Mouse (Mus musculus) limb, embryonic 14.5 days (tissue): ENCODE data around the gene Fmnl1. TPM values are rescaled to one million over a fixed set of nuclear protein-coding genes. Genes with fewer than 3 reads are reported as not detected.

Experiments
- ATAC-seq: fragments of 200-750 bp; cut with Nextera tagmentation; 2 replicates; pipeline ENCODE4 v1.8.0; 2017; ENCODE audit warnings: low read depth, moderate number of reproducible peaks, moderate TSS enrichment; ENCODE audit not compliant: low FRiP score
- DNase-seq: peaks from one replicate; pipeline ENCODE4 v3.0.0-alpha.2; 2015; ENCODE audit warnings: low spot score
- H3K27ac ChIP-seq: fragments of 300-500 bp; sonication (generic); replicated peaks from 2 replicates; pipeline ENCODE4 v1.5.1; 2014; ENCODE audit warnings: low read depth, mild to moderate bottlenecking, low read length, moderate library complexity, mixed read lengths
- H3K27me3 ChIP-seq: fragments of 300-500 bp; sonication (generic); 2 replicates; pipeline ENCODE4 v1.6.1; 2014; ENCODE audit warnings: low read length, mixed read lengths; ENCODE audit not compliant: control insufficient read depth, insufficient read depth
- H3K36me3 ChIP-seq: fragments of 300-500 bp; sonication (generic); 2 replicates; pipeline ENCODE4 v1.6.1; 2014; ENCODE audit warnings: mild to moderate bottlenecking, low read length, moderate library complexity, mixed read lengths; ENCODE audit not compliant: control insufficient read depth, insufficient read depth
- H3K4me1 ChIP-seq: fragments of 300-500 bp; sonication (generic); 2 replicates; pipeline ENCODE4 v1.6.1; 2014; ENCODE audit warnings: antibody characterized with exemption, low read length, mixed read lengths; ENCODE audit not compliant: control insufficient read depth, insufficient read depth
- H3K4me2 ChIP-seq: fragments of 300-500 bp; sonication (generic); replicated peaks from 2 replicates; pipeline ENCODE4 v1.6.1; 2014; ENCODE audit warnings: low read depth, mild to moderate bottlenecking, low read length, moderate library complexity; ENCODE audit not compliant: severe bottlenecking
- H3K4me3 ChIP-seq: fragments of 300-500 bp; sonication (generic); replicated peaks from 2 replicates; pipeline ENCODE4 v1.5.1; 2014; ENCODE audit warnings: low read length
- H3K9ac ChIP-seq: fragments of 300-500 bp; sonication (generic); 2 replicates; pipeline ENCODE4 v1.6.1; 2014; ENCODE audit warnings: mild to moderate bottlenecking, low read depth, low read length, moderate library complexity; ENCODE audit not compliant: severe bottlenecking
- H3K9me3 ChIP-seq: fragments of 300-500 bp; sonication (generic); 2 replicates; pipeline ENCODE4 v1.6.1; 2016; ENCODE audit warnings: low read length; ENCODE audit not compliant: control insufficient read depth
- POLR2A ChIP-seq: fragments of 200-500 bp; IDR thresholded peaks from 2 replicates; pipeline ENCODE4 v1.8.0; 2012; ENCODE audit warnings: inconsistent platforms, mild to moderate bottlenecking, moderate library complexity, borderline replicate concordance; ENCODE audit not compliant: insufficient read depth, insufficient read length; ENCODE audit errors: extremely low read depth
- WGBS: fragments of 180-500 bp; shearing (Covaris S2); extraction: QIAGEN DNeasy Blood & Tissue Kit; methylation state at CpG from one replicate; pipeline ENCODE4 v1.1.7; 2014; 5-methylcytosine and 5-hydroxymethylcytosine counted together
- polyA plus RNA-seq, 2 experiments: library from polyadenylated mRNA; depleted of rRNA in 1 of 2; stranded (reverse) in 1 of 2; unstranded in 1 of 2; fragments of >200 nt; fragmentation: Nextera tagmentation in 1 of 2; extraction: Ambion mirVana in 1 of 2; gene quantifications; 2 replicates each; pipeline versions ENCODE4 v1.2.1 to v1.2.3; 2012 to 2014

The Fmnl1 gene
- polyA plus RNA-seq, 2 experiments = 2.6 to 3.8 TPM

DNA sequence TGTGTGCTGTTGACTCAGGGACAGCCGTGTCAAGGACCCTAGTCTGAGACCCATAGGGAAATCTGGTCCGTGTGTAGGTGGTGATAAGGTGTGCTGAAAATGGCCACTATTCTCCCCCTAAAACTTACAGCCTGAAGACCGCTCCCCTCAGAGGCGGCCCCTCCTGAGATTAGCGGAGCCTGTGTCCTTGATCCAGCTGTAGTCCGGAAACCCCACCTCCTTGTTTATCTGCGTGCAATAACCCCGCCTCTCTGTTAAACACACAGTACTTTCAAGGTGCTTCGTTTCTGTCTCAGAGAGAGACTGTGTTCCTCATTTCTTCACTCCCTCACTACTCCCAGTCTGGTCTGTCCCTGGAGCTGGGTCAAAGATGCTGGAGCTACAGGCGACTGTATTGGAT lies 6.5 kb upstream of the Fmnl1 start:
- no peak for ATAC-seq
- Histone ChIP-seq H3K27ac (no peak overlapping the region), H3K4me3 (no peak overlapping the region), H3K4me1 (peaks cover 3% of the 10 kb centered on the region; the same call in 1 of the 2 replicates), H3K9me3 (no peaks in the 10 kb centered on the region), H3K9ac (no peak overlapping the region), H3K4me2 (no peak overlapping the region), H3K36me3 (no peaks in the 10 kb centered on the region), H3K27me3 (peaks cover 6% of the 10 kb centered on the region)
- 33% methylated on average over 10 of the region's 10 CpGs for WGBS
- TF ChIP-seq POLR2A = no peak
- no peak for DNase-seq

DNA sequence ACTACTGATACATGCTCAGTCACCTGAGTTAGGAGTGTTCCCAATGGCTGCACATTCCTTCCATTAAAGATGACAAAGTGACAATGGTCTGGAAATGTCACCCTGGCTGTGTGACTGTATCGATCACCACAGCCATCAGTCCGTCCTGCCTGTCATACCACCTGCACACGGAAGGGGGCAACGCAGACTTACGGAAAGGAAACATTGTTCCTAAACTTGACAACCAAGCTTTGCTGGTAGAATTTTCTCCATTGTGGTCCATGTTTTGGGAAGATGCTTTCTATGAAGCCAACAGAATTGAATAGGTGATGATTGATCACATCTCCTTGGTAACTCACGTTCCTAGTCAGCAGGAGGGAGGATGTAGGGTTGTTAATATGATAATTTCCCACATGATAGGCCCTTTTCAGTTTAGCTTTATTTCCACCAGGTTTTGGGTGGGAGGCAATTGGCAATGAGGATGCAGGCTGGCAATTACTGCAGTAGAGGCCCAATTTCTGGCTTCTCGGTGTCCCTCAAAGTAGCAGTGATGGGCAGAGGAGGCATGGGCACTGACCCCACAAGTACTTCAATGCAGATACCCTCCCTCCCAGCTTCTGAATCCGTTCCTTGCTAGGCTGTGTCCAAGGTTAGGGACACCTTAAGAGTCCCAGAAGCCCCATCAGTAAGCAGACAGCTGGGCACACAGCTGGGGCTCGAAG lies 2.1 kb upstream of the Fmnl1 start:
- Histone ChIP-seq H3K4me3 (no peak overlapping the region), H3K9ac (no peak overlapping the region), H3K9me3 (no peaks in the 10 kb centered on the region), H3K4me2 (no peak overlapping the region), H3K36me3 (no peaks in the 10 kb centered on the region), H3K4me1 (peaks cover 5% of the 10 kb centered on the region; the same call in 1 of the 2 replicates), H3K27ac (no peak overlapping the region), H3K27me3 (peaks cover 42% of the 10 kb centered on the region)
- ATAC-seq (no peak), DNase-seq (peak; percentile 54)
- TF ChIP-seq POLR2A = no peak
- 27% methylated on average over 9 of the region's 9 CpGs for WGBS

DNA sequence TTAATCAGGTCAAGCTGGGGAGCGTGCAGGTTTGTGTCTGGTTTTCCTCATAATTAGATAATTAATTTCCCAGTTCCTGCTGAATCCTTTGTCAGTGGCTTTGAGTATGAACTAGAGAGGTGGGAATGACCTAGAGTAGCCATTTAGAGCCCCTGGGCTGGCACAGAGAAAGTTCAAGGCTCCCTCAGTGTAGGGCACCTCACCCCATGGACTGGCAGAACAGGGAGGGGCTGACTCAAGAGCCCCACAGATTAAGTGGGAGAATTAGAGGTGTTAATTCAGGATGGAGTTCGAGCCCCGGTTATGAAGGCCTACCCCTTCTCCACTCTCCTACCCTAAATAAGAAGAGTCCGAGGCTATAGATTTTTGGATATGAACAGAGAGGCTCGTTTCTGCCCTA lies 1.2 kb upstream of the Fmnl1 start:
- no peak for DNase-seq
- no peak overlapping the region for H3K27ac ChIP-seq
- WGBS = 83% methylated on average over 5 of the region's 5 CpGs

DNA sequence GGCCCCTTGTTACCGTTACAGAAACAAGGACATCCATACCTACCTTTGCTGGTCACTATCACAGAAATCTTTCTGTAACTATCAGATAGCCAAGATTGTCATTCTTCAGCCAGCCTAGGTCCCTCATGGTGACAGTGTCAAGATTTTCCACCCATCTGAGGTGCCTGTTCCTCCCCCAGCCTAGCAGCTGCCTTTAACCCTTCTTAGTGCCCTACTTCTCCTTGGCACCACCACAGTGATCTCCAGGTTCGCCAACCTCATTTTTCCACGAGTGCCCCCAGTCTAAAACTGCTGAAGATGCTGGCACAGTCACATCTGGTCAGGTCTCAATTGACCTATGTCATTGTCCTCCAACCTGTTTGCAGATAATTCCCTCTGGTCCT lies 805 bp upstream of the Fmnl1 start:
- H3K27me3 ChIP-seq = peaks cover 42% of the 10 kb centered on the region
- H3K9ac ChIP-seq = no peak overlapping the region
- peaks cover 8% of the 10 kb centered on the region; the same call in 1 of the 2 replicates for H3K4me1 ChIP-seq
- H3K27ac ChIP-seq = no peak overlapping the region
- H3K4me2 ChIP-seq = peak overlapping the region; percentile 97
- no peak for DNase-seq
- no peak for TF ChIP-seq POLR2A
- no peaks in the 10 kb centered on the region for H3K36me3 ChIP-seq
- WGBS = 44% methylated on average over 3 of the region's 3 CpGs
- peak overlapping the region; percentile 56 for H3K4me3 ChIP-seq
- no peaks in the 10 kb centered on the region for H3K9me3 ChIP-seq
- ATAC-seq = no peak

More for the DNA sequence above, 1.2 kb upstream of the Fmnl1 start:
- H3K9me3 ChIP-seq = no peaks in the 10 kb centered on the region
- no peaks in the 10 kb centered on the region for H3K36me3 ChIP-seq
- no peak overlapping the region for H3K4me2 ChIP-seq
- H3K4me1 ChIP-seq = peaks cover 5% of the 10 kb centered on the region; the same call in 1 of the 2 replicates
- ATAC-seq = no peak
- peaks cover 42% of the 10 kb centered on the region for H3K27me3 ChIP-seq
- H3K4me3 ChIP-seq = no peak overlapping the region
- no peak overlapping the region for H3K9ac ChIP-seq
- no peak for TF ChIP-seq POLR2A

DNA sequence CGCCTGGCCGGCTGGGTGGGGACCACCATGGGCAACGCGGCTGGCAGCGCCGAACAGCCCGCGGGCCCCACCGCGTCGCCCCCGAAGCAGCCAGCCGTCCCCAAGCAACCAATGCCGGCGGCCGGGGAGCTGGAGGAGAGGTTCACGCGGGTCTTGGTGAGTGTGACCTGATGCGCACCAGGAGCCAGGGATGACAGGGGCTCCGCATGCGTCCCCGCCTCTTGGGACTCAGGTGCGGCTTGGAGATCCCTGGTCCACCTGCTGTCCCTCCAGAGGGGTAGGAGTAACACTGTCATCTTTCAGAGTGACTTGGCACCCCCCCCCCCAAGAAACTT lies 346 bp downstream of the Fmnl1 start:
- H3K36me3 ChIP-seq = no peaks in the 10 kb centered on the region
- H3K27me3 ChIP-seq = peaks cover 42% of the 10 kb centered on the region
- H3K4me1 ChIP-seq = peaks cover 8% of the 10 kb centered on the region; the same call in 1 of the 2 replicates
- H3K4me2 ChIP-seq = peak overlapping the region; percentile 97
- peak overlapping the region; percentile 55 for H3K9ac ChIP-seq
- H3K27ac ChIP-seq = no peak overlapping the region
- H3K9me3 ChIP-seq = no peaks in the 10 kb centered on the region
- TF ChIP-seq POLR2A = no peak
- H3K4me3 ChIP-seq = peak overlapping the region; percentile 56
- no peak for DNase-seq
- ATAC-seq = no peak
- 6% methylated on average over 20 of the region's 23 CpGs for WGBS
